Mouse (Mus musculus) testis, postnatal 14 days (tissue): ENCODE measurements around the gene Dtnb.

Experiments
- DNase-seq: peaks from one replicate; pipeline ENCODE4 v3.0.0; 2021; ENCODE audit warnings: low spot score

The Dtnb gene

GRCm38 (mm10) chr12:3773643-3774042 is 201.5 kb downstream of the Dtnb start:
- DNase-seq = no peak

DNA sequence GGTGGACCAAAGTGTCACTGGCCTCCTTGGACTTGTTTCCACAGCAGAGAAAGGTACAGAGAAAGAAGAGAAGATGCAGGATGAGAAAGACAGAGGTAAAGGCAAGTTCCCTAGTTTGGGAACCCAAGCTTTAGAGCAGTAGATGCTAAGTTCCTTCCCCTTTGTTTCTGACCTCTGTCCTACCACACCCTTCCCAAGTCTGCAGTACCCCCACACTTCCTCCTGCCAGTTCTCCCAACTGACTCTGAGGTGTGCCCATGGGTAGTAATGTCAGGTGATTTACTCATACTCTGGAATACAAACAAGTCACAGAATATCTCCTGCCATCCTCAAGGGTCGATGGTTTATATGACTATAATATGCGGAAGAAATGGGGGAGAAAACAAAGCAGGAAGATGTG is 203.8 kb downstream of the Dtnb start:
- no peak for DNase-seq

DNA sequence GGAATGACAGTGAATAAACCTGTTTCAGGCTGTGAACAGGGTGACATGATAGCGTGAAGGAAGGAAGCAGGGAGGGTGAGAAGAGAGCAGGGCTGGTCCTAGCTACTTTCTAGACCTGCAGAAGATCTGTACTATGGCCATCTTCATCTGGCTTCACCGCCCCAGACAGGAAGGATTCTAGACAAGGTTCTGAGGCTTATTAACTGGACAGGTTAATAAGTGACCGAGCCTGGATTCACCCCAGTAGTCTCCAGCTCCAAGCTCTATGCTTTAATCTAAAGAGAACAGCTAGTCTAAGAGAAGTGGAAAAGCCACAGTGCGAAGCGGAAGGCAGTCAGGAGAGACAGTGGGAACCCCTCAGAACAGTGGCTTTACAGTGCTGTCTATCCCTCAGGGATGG is 205.5 kb downstream of the Dtnb start:
- DNase-seq = no peak

DNA sequence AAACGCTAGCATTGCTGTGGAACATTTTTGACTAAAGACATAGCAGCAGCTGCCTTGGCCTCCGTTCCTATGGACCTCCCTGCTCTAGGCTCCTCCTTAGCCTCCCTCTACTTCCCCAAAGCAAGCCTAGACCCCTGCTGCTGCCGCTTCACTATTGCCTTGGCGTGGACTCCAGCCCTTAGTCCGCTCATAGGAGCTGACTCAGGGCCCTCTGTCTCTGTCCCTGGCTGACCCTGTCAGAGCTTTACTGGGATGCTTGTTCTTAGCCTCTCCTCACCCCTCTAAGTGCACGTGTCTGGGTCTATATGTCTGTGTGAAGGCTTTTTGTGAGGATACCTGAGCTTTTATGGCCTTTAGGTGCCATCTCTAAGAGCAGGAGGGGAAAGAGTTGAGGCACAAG is 206.1 kb downstream of the Dtnb start:
- no peak for DNase-seq

DNA sequence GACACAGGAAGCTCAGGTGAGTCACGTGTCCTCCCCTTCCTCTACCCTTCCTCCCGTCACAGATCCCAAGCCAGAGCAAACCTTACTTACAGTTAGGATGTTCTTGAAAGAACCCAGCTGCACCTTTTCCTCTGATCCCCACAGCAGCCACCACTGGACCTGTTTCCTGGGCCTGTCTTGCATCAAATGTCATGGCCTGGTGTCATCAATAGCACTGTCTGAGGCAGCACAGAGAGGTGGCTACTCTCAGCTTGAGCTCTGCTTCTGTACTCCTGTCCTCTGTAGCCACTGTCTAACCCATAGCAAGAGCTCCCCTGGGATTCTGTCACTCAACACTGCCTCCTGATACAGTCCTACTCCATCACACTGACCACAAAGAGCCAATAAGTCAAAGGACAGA is 207.5 kb downstream of the Dtnb start:
- DNase-seq = no peak

GRCm38 (mm10) chr12:3780405-3780891 is 208.3 kb downstream of the Dtnb start:
- peak; percentile 58 for DNase-seq

GRCm38 (mm10) chr12:3780931-3781471 is 208.8 kb downstream of the Dtnb start:
- DNase-seq = peak; percentile 39

GRCm38 (mm10) chr12:3781482-3781881 is 209.3 kb downstream of the Dtnb start:
- DNase-seq = peak; percentile 79

DNA sequence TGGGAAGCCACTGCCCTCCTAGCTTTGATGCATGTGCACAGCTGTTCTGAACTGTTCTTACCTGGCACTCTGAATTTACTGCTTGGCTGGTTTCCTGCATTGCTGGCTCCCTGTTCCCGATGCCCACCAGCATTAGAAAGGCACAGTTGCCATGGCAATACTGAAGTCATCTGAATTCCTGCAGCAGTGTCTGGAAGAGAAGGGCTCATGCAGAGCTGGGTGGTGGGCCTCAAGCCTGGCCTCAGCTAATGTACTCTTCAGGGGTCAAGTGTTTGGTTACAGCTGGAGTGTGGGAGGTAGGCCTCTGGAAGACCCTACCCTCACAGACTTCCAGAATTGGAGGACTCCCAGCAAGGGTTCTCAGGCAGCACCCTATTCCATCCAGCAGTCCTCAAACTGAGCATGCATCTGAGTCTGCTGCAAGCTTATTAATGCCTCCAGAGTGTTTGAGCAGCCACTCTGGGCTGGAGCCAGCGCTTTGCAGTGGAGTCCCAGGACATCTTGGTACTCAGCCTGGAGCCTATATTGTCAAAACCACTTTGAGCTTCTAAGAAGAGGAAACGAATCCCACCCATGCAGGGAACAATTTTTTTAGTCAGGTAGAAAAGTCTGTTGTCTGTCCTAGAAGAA is 211.1 kb downstream of the Dtnb start:
- DNase-seq = no peak

- DNase-seq = no peak
These were observed 212.1 kb downstream of the Dtnb start for GRCm38 (mm10) chr12:3784258-3784657.

DNA sequence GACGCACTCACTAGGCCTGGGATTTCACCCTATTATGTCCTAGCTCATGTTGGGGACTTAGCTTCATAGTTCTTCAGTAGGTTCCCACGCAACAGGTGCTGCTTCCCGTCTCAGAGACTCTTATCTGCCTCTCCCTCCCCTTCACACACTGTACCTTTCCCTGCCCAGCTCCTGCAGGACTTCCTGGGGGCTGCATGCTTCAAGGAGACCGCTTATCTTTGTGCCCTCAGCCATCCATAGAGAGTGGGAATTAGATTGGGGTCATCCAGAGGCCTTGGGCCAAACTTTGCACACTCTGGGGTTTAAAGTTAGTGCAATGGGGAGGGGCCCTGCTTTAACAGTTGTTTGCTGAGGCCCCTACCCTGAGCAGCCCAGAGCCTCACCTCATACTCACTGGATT is 212.5 kb downstream of the Dtnb start:
- DNase-seq = no peak

DNA sequence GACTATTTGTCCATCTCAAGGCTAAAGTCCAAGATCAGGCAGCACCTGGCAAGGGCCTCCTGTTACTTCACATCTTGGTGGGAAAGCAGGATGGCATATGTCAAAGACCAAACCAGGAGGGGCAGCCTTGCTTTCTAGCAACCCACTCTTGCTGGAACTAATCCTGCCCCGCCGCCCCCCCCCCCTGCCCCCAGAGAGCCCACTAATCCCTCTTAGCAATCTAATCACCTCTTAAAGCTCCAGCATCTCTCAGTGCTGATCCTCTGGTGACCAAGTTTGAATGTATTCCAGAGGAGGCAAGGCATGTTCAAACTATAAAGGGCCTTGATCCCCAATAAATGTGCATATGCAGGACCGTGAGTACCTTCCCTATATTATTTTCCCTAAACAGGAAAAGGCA is 214.9 kb downstream of the Dtnb start:
- no peak for DNase-seq

DNA sequence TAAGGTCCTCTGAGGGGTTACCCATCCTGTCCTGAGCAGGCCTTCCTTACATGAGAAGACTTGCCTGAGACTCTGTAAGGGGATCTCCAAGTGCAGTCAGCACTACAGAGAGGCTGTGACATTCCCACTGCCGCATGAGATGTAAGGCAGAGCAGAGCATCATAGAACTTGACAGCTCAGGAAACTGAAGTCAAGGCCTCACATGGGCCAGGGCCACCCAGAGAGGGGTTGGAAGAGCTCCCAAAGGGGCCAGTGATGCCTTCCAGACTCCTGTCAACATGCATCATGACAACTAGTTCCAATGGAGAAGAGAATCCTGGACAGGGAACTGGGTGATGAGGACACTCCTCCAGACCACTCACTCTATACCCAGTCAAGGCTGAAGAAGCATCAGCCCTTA is 215.4 kb downstream of the Dtnb start:
- DNase-seq = no peak

DNA sequence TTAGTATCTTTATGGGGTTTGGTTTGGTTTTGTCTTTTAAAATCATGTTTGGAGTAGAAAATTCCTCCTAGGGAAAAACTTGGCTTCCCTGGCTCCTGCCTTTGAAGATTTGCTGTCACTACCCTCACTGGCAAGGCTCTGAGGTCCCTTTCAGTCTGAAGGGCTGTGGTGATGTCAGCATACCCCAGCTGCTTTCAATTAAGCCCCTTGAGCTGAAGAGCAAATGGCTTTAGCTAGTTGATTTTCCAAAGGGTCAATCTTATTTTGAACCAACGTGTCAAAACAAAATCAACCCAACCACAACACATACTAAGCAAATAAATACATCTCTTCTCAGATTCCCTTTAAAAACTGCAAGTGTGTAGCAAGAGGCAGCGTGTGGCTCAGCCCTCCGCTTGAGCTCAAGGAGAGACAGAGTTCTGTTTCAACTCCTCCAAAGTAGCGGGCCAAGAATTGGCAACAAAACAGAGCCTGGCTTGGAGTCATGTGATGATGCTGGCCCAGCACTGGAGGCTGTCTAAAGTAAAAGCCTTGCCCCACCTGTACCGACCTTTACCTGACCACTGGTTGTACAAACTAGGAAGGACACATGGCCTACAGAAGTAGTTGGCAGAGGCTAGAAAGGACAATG is 216.4 kb downstream of the Dtnb start:
- DNase-seq = peak; percentile 73

DNA sequence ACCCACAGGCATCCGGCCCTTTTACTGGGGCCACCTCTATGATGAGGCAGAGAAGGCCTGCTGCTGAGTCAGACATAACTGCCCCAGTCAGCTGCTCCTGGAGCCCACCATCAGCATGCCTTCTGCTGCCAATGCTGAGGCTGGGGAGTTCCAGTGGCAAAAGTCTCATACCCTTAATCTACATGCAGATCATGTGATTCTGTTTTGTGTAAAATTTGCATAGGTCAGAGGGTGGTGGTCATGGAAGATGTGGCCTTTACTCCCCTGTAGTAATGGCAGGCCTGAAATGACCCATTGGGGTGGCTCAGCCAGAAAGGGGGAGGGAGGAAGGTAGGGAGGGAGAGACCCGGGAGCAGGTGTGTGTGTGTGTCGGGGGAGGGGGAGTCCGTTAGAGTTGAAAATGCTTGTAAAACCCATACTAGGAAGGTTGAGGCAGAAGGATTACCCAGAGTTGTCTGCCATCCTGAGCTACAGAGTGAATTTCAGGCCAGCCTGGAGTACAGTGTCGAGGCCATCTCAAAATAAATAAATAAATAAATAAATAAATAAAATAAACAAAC is 217.5 kb downstream of the Dtnb start:
- DNase-seq = no peak

DNA sequence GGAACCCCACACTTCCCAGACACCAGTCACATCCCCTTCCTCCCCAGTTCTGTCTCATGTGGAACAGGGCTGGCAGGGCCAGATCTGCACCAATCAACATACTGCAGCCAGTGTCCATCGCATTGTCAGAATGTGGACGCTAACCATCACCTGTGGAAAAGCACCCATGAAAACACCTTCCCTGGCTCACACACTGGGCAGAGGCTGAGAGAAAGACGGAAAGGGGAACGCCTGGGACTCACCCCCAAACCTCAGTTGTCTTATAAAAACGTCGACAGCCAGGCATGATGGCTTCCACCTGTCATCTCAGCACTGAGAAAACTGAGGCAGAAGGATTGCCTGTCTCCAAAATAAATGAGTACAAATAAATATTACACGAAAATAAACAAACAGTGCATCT is 219.1 kb downstream of the Dtnb start:
- no peak for DNase-seq

DNA sequence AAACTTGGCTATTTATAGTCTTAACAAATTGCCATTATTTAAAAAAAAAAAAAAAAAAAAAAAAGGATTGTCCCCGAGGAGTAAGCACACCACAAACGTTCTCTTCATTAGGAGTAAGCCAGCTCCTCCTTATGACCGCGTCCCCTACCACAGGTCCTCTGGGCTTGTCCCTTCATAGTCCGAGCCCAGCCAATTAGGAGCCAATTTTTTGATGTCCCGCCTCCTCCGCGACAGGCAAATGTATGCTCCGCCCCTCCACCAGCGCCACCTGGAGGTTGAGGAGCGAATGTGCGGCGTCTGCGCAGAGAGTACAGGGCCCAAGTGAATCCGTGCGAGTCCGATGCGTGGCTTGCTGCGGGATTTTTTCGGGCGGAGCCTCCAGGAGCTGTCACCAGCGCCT is 219.6 kb downstream of the Dtnb start:
- DNase-seq = peak; percentile 91

DNA sequence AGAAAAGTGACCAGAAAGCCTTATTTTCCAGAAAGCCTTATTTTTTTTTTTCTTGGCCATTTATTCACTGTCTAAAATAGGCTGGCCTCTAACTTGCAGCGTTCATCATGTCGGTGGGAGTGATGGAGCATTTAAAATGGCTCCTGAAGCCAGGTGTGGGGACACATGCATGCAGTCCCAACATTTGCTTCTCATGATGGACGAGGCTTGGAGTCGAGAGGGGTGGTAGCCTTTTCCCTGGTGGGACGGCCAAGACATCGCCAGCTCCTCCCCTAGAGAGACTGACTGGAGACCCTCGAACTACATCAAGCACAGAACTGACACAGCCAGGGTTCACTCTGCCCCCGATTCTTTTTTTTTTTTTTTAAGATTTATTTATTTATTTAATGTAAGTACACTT is 220.1 kb downstream of the Dtnb start:
- no peak for DNase-seq

GRCm38 (mm10) chr12:3795569-3795968 is 223.4 kb downstream of the Dtnb start:
- no peak for DNase-seq

DNA sequence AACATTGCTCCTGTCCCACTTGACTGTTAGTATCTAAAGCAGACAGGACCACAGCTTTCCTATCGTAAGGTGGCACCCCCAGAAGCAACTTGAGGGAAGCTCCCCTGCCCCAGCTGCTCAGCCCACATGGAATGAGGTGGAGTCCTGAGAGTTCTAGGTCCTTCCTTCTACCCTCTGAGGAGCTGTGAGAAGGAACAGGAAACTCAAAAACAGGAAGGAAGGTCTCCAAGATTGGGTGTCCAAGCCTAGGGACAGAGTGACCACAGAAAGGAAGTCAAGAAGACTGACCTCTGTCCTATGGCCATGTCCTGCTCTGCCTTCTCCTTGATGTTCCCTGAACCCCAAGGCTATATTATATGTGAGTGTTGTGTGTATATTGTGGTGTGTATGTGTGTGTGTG is 227.4 kb downstream of the Dtnb start:
- no peak for DNase-seq

DNA sequence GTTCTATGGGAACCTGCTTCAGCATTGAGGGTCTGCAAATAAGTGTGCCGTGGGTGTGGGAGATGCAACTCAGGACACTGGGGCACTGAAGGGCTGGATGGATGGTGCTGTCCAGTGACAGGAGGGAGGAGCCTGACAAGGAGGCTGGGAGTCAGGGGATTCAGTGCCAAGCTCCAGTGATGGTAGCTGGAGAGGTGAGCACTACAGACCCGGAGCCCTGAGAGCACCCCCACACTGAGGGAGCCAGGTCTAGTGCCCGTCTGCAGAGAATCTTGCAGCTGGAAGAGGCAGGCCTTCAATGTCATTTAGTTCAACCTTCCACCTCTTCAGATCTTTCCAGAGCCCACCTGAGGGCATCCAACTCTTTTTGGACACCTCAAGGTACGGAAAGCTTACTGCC is 233.7 kb downstream of the Dtnb start, which contains the start of gene Dnmt3a:
Gene Dnmt3a, plus strand, starts transcription at position 156 of the 400 bp plus-strand sequence.
- DNase-seq = no peak

DNA sequence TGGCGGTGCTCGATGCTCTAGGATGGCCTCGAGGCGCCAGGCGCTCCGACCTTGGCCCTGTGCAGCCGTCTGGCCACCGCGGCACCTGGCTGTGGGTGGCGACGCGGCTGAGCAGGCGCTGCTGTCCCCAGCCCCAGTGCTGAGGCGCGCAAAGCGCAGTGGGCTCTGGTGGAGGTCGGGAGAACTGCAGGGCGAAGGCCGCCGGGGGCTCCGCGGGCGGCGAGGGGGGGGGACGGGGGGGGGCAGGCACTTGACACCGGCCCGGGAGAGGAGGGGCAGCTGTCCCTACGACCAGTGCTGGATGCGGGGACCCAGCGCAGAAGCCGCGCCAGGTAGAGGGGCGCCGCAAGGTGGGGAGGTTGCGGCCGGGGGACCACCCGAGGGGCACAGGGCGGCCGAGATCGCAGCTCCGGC is 234.1 kb downstream of the Dtnb start:
- peak; percentile 69 for DNase-seq
